Mouse (Mus musculus) ES-E14 (cell line): ENCODE results near the gene Sell.

Experiments used
- CHD2 ChIP-seq: IDR thresholded peaks from 2 replicates; pipeline ENCODE4 v1.6.1; 2014; ENCODE audit warnings: mild to moderate bottlenecking, low read depth, low read length, inconsistent platforms
- HCFC1 ChIP-seq: IDR thresholded peaks from 2 replicates; pipeline ENCODE4 v1.6.1; 2012; ENCODE audit warnings: low read length, inconsistent platforms, borderline replicate concordance; ENCODE audit not compliant: insufficient read depth
- MAFK ChIP-seq: IDR thresholded peaks from 2 replicates; pipeline ENCODE4 v1.6.1; 2014; ENCODE audit warnings: mild to moderate bottlenecking, low read depth, low read length, inconsistent platforms; ENCODE audit not compliant: insufficient read depth
- ZC3H11A ChIP-seq: IDR thresholded peaks from 2 replicates; pipeline ENCODE4 v1.6.1; 2012; ENCODE audit warnings: low read depth, mild to moderate bottlenecking, inconsistent platforms, low read length, borderline replicate concordance
- ZNF384 ChIP-seq: IDR thresholded peaks from 2 replicates; pipeline ENCODE4 v1.6.1; 2012; ENCODE audit warnings: low read depth, low read length, inconsistent platforms

DNA sequence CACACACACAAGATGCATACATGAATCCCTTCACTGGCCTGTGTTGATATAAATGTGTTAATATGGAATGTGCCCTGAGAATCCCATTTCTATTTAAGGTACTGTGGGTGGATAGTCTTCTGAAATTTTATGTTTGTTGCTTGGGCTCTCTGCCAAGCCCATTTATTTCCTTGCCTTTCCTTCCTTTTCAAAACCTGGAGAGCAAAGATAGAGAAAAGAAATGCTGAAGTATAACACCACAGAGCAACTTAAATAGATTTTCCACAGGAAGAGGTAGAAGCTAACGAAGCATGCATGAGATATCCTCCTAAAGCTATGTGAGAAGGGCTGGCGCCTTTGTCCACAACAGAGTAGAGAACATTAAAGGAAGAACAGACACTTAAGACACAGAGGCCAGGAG, 48.0 kb downstream of the Sell start:
- TF ChIP-seq HCFC1 (no peak), MAFK (no peak), ZC3H11A (no peak), CHD2 (no peak), ZNF384 (no peak)
